Mouse (Mus musculus): ENCODE measurements at regions not wholly inside any gene's neighbourhood (a gene's known extent, or its start where the extent isn't known, plus 50 kb on each side); places are given as distances from the start of the nearest gene placed in this dataset.
A peak's percentile ranks its signal among the peaks of the same experiment; 100 is the strongest.

DNA sequence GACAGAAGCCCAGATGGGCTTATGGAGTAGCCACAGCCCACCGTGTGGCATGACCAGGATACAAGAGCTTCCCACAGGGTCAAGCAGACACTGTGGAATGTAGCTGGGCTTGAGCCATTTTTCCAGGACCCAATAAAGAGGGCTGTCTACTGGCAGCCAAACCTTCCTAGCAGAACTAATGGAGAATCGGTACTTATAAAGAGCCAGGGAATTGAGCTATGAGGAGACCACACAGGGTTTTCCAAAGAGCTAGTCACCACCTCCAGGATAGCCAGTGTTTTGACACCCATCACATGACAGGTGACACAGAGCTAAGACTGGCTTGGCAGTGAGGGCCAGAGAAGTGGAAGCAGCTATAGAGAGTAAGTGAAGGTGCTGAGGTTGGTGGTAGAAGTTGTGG is 149.9 kb downstream of the Map2k4 start:
- peaks cover 45% of the 10 kb centered on the region for H3K4me1 ChIP-seq
- WGBS: 84% methylated on average over 2 of the region's 2 CpGs

DNA sequence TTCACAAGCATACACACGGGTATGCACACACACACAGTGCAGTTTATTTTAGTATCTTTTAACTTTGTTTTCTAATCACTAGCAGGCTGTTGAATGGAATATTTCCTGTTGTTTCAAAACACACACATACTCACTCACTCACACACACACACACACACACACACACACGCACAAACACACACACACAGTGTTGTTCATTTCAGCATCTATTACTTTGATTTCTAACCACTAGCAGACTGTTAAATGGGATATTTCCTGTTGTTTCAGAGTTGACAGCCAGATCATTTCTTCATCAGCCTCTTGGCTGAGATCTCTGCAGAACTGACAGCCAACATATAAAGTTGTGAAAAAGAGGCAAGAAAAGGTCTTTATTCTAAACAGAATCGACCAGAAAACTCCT is 150.9 kb downstream of the Map2k4 start:
- no peaks in the 10 kb centered on the region for H3K9me3 ChIP-seq
- H3K4me3 ChIP-seq: no peak overlapping the region
- peaks cover 40% of the 10 kb centered on the region for H3K4me1 ChIP-seq
- WGBS: 74% methylated on average over 3 of the region's 3 CpGs
- peak overlapping the region; percentile 67; the same call in 1 of the 2 replicates for H3K27ac ChIP-seq
- no peaks in the 10 kb centered on the region for H3K27me3 ChIP-seq (ENCODE audit: insufficient read depth, poor library complexity, severe bottlenecking)
- no peaks in the 10 kb centered on the region for H3K36me3 ChIP-seq
- DNase-seq (ENCODE audit: low spot score): no peak

More for the DNA sequence above, 149.9 kb downstream of the Map2k4 start:
- Histone ChIP-seq H3K36me3 (no peaks in the 10 kb centered on the region), H3K4me3 (no peak overlapping the region), H3K27ac (peak overlapping the region; percentile 67), H3K27me3 (ENCODE audit: insufficient read depth, poor library complexity, severe bottlenecking) (no peaks in the 10 kb centered on the region), H3K9me3 (no peaks in the 10 kb centered on the region)
- DNase-seq (ENCODE audit: low spot score): no peak

DNA sequence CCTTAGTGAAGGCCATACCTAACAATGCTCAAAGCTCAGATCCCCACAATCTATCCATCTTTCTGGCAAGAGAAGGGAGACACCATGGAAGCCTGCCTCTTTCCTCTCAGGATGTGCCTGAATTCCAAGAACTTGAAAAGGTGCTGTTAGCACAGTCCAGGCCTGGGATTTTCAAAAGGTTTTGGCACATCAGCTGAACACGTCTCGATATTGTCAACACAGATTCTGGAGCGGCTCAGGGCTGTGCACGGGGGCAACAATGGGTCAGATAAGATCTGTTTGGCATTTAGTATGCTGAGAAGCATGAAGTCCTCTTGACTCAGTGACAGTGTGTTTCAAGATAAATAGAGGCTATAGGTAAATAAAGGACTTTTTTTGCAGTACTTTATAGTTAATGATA is 152.8 kb downstream of the Map2k4 start:
- H3K4me1 ChIP-seq: peaks cover 35% of the 10 kb centered on the region
- peak overlapping the region; percentile 39 for H3K27ac ChIP-seq
- H3K36me3 ChIP-seq: no peaks in the 10 kb centered on the region
- no peaks in the 10 kb centered on the region for H3K9me3 ChIP-seq
- no peak for DNase-seq (ENCODE audit: low spot score)
- H3K4me3 ChIP-seq: no peak overlapping the region
- WGBS: 25% methylated on average over 4 of the region's 4 CpGs
- H3K27me3 ChIP-seq (ENCODE audit: insufficient read depth, poor library complexity, severe bottlenecking): no peaks in the 10 kb centered on the region

DNA sequence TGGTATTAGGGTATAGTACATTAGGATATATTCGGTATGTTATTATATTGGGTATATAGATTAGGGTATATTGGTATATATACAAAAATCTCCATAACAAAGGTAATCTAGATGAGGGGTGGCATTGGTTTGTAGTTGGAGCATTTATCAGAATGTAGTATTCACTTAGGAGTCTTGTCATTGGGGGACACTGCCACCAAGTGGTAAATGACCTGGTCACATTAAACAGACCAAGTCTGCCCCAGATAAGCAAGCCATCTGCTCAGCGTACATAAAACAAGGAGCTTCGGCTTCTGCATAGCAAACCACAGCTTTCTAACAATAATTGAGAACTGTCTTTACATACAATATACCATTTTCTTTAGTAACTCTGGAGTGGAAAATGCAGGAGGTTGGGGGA is 156.9 kb downstream of the Map2k4 start:
- no peak for DNase-seq (ENCODE audit: low spot score)
- WGBS: 53% methylated on average over 3 of the region's 3 CpGs
- H3K9me3 ChIP-seq: no peaks in the 10 kb centered on the region

DNA sequence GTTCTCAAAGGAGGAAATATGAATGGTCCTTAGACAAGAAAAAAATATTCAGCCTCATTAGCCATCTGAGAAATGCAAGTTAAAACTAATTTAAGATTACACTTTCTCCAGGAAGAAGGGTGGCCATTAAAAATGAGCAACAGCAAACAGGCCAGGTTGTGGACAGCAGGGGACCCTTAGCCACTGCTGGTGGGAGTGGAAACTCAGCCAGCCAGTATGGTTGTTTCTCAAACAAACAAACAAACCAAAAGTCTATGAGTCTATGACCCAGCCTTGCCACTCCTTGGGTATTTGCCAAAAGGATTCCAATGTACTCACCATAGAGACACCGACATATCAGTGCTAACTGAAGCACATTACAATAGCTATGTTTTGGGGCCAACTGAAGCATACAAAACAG is 157.7 kb downstream of the Map2k4 start:
- H3K4me3 ChIP-seq: no peak overlapping the region
- 93% methylated on average over 1 of the region's 1 CpGs for WGBS

More for the DNA sequence above, 156.9 kb downstream of the Map2k4 start:
- peak overlapping the region; percentile 56 for H3K27ac ChIP-seq
- no peaks in the 10 kb centered on the region for H3K36me3 ChIP-seq
- H3K4me3 ChIP-seq: no peak overlapping the region
- H3K27me3 ChIP-seq (ENCODE audit: insufficient read depth, poor library complexity, severe bottlenecking): no peaks in the 10 kb centered on the region
- peaks cover 21% of the 10 kb centered on the region for H3K4me1 ChIP-seq

DNA sequence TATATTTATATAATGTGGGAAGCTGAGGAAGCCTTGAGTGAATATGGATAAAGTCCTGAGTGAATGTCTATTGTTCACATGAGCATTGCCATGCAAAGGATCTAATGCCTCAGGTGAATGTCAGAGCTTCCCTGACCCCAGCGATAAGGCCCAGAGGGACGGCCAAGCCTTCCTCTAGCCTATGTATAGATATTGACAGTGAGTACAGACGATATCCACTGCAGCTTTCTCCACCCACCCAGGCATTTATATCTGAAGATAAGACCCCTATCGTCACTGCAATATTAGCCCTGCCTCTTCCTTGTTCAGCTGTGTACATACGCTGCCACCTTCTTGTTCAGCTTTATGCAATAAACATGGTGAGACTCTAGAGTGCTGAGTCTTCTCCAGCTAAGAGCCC is 158.8 kb downstream of the Map2k4 start:
- H3K4me1 ChIP-seq: 0 out of 2 replicates have a peak, but pooled peaks cover 7% of the 10 kb centered on the region
- no peak for DNase-seq (ENCODE audit: low spot score)
- H3K4me3 ChIP-seq: no peak overlapping the region
- H3K9me3 ChIP-seq: no peaks in the 10 kb centered on the region
- no peaks in the 10 kb centered on the region for H3K27me3 ChIP-seq (ENCODE audit: insufficient read depth, poor library complexity, severe bottlenecking)
- 75% methylated on average over 5 of the region's 5 CpGs for WGBS
- no peak overlapping the region for H3K27ac ChIP-seq
- H3K36me3 ChIP-seq: no peaks in the 10 kb centered on the region

More for the DNA sequence above, 157.7 kb downstream of the Map2k4 start:
- no peaks in the 10 kb centered on the region for H3K9me3 ChIP-seq
- H3K27me3 ChIP-seq (ENCODE audit: insufficient read depth, poor library complexity, severe bottlenecking): no peaks in the 10 kb centered on the region
- peaks cover 15% of the 10 kb centered on the region for H3K4me1 ChIP-seq
- H3K27ac ChIP-seq: no peak overlapping the region
- DNase-seq (ENCODE audit: low spot score): no peak
- H3K36me3 ChIP-seq: no peaks in the 10 kb centered on the region

DNA sequence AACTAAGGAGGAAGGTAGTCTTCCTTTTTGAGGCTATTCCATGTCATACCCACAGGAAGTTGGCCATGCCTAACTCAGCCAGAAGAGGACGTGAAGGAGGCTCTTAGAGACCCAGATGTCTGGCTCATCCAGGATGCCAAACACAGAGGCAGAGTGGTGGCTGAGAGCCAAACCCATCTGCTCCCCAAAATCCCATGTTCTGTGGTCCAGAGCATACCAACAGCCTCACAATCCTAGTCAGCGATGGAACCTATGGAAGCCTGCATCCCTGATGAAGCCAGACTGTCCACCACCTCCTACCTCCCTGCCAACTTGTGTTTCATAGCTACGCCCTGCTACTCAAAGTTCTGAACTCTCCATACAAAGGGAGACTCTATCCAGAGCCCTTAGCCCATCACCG is 169.1 kb downstream of the Map2k4 start:
- Histone ChIP-seq H3K36me3 (no peaks in the 10 kb centered on the region), H3K4me1 (no peaks in the 10 kb centered on the region), H3K27ac (no peak overlapping the region), H3K4me3 (no peak overlapping the region), H3K27me3 (ENCODE audit: insufficient read depth, poor library complexity, severe bottlenecking) (no peaks in the 10 kb centered on the region), H3K9me3 (no peaks in the 10 kb centered on the region)
- 86% methylated on average over 4 of the region's 4 CpGs for WGBS
- peak; percentile 57 for DNase-seq (ENCODE audit: low spot score)

DNA sequence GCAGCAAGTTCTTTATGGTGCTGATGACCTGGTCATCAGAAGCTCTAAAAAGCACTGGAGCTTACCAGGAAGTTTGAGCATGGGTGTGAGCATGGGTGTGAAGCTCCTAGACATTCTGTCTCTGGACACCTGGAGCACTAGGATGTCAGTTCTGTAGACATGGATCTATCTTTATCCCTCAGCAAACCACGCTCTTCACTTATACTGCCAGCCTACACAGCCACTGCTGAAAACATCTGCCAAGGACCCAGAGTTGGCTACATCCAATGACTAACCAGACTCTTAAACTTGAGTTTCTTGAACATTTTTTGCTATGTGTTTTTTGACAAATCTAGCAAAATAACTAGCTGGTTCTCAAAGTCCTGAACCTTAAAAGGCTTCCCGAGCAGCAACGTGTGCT is 177.6 kb downstream of the Map2k4 start:
- Histone ChIP-seq H3K27ac (no peak overlapping the region), H3K9me3 (no peaks in the 10 kb centered on the region), H3K36me3 (no peaks in the 10 kb centered on the region), H3K4me3 (no peak overlapping the region), H3K4me1 (no peaks in the 10 kb centered on the region), H3K27me3 (ENCODE audit: insufficient read depth, poor library complexity, severe bottlenecking) (no peaks in the 10 kb centered on the region)
- 88% methylated on average over 3 of the region's 3 CpGs for WGBS
- DNase-seq (ENCODE audit: low spot score): no peak

DNA sequence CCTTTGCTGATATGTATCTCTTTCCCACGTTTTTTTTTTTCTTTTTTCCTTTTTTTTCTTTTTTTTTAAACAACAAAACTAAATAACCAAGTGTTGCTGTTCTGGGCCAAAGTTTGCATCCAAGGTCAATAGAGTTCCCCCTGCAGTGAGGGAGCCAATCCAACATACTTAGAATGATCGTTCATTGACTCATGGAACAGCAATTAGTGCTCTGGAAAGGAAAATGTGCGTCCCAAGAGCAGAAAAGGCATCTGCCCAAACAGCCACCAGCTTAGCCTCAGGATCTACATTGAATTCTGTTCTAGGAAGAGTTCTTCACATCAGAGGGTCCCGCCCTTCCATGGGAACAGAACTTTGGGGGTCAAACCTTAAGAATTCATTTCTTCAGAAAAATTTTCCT is 179.0 kb downstream of the Map2k4 start:
- WGBS: 68% methylated on average over 4 of the region's 4 CpGs
- Histone ChIP-seq H3K36me3 (no peaks in the 10 kb centered on the region), H3K27ac (no peak overlapping the region), H3K4me3 (no peak overlapping the region), H3K4me1 (no peaks in the 10 kb centered on the region), H3K27me3 (ENCODE audit: insufficient read depth, poor library complexity, severe bottlenecking) (no peaks in the 10 kb centered on the region), H3K9me3 (no peaks in the 10 kb centered on the region)
- no peak for DNase-seq (ENCODE audit: low spot score)

DNA sequence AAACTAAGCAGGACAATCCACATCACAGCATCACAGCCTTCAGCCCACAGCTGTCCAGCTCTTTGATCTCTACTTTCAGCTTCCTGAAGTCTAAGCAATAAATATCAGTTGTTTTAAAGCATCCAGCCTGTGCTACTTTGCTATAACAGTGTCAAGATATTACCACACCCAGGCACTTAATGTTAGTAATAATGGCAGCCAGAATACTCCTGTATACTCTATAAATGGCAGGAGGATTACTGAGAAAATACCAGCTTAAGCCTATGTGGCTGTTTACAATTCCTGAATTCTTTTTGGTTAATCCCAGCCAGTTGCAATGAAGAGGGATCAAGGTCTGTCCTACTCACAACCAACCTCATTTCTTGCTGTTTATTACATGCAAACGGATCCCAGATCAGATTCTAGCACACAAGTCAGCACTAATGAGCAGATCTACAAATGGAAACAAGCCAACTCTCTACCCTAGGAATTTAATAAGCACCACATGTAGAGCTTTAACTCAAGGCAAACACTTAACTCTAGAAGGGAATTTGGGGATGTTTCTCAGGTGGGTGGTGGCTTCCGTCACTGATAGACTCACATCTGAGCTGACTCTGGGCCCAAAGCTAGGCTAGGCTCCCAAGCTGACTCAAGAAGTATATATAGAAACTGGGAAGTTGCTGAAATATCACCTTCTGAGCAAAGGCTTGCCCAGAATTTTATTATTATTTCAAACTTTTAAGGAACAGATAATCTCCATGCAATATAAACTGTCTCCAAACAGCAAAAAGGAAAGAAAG is 190.6 kb downstream of the Map2k4 start:
- no peak overlapping the region for H3K27ac ChIP-seq
- 77% methylated on average over 2 of the region's 2 CpGs for WGBS

DNA sequence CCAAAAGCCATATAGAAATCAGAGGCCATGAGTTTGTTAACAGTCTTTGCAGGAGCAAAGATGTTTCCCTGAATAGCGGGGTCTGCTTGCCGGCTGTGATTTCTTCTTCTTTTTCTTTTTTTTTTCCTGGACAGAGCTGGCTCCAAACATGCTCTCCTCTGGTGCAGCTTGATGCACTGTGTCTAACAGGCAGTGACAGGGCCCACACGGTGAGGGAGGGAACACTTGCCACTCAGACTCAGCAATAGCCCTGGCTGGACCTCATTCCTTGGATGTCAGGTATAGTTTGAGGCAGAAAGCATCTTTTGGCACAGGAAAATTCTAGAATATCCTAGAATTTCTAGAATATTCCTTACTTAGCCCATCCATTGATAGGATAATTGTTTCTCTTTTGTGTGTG is 199.6 kb downstream of the Map2k4 start:
- no peak for DNase-seq (ENCODE audit: low spot score)
- WGBS: 73% methylated on average over 3 of the region's 3 CpGs
- Histone ChIP-seq H3K27ac (no peak overlapping the region), H3K36me3 (no peaks in the 10 kb centered on the region), H3K9me3 (no peaks in the 10 kb centered on the region), H3K27me3 (ENCODE audit: insufficient read depth, poor library complexity, severe bottlenecking) (no peaks in the 10 kb centered on the region), H3K4me3 (no peak overlapping the region), H3K4me1 (no peaks in the 10 kb centered on the region)

More for the DNA sequence above, 190.6 kb downstream of the Map2k4 start:
- no peak overlapping the region for H3K4me3 ChIP-seq
- no peaks in the 10 kb centered on the region for H3K36me3 ChIP-seq
- no peaks in the 10 kb centered on the region for H3K4me1 ChIP-seq
- no peaks in the 10 kb centered on the region for H3K9me3 ChIP-seq
- no peaks in the 10 kb centered on the region for H3K27me3 ChIP-seq (ENCODE audit: insufficient read depth, poor library complexity, severe bottlenecking)
- no peak for DNase-seq (ENCODE audit: low spot score)

DNA sequence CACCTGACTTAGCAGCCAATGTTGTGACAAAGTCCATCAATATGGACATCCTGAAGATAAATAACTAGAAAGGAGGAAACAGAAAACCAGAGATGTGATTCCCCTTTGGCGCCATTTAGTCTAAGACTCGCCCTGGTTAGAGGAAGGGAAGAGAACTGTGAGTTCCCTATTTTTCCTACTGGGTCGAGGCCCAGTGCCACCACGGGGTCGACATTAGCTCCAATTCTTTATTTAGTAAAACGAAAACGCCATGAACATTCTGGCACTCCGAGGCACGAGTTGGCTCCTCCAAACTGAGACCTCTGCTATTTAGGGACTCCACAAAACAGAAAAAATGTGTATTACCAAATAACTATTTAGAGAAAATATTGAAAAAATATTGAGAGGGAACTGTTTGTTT is 220.3 kb downstream of the Map2k4 start:
- Histone ChIP-seq H3K27ac (no peak overlapping the region), H3K36me3 (no peaks in the 10 kb centered on the region), H3K4me3 (no peak overlapping the region), H3K9me3 (no peaks in the 10 kb centered on the region), H3K4me1 (no peaks in the 10 kb centered on the region), H3K27me3 (ENCODE audit: insufficient read depth, poor library complexity, severe bottlenecking) (no peaks in the 10 kb centered on the region)
- WGBS: 89% methylated on average over 9 of the region's 9 CpGs
- no peak for DNase-seq (ENCODE audit: low spot score)

DNA sequence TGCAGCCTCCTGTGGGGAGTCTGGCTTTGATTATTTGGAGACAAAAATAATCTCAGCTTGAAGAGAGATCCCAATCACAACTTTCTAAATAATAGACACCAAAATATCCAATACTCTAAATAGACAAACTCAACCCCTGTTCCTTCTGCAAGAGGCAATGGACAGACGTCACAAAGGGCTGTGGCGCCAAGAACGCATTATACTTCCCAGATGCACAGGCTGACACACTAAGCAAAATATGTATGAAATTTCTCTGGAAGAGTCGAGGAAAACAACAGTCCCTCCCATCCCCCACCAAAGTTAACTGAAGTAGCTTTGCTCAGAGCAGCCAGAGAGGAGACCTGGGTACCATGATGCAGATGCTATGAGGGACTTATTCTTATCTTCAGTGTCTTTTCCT is 229.9 kb downstream of the Map2k4 start:
- Histone ChIP-seq H3K36me3 (no peaks in the 10 kb centered on the region), H3K4me3 (no peak overlapping the region), H3K27ac (no peak overlapping the region), H3K4me1 (peaks cover 9% of the 10 kb centered on the region), H3K9me3 (no peaks in the 10 kb centered on the region), H3K27me3 (ENCODE audit: insufficient read depth, poor library complexity, severe bottlenecking) (no peaks in the 10 kb centered on the region)
- WGBS: 79% methylated on average over 4 of the region's 4 CpGs
- no peak for DNase-seq (ENCODE audit: low spot score)

DNA sequence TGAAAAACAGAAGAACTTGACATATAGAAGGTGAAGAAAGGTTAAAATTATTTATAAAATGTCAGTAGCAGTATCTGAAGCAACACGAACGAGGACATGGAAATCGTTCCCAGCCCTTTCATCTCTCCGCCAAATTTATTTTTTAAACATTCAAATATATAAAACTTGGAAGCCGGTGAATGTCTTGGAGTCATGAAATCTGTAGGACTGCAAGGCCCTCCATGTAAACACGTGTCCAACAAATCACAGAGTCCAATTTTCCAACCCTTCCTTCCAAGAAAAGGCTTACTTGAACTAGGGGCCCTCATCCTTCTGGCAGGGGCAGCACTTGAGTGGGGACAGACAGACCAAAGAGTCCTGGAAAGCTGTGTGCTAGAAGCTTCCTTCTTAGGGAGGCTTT is 237.0 kb downstream of the Map2k4 start:
- Histone ChIP-seq H3K9me3 (no peaks in the 10 kb centered on the region), H3K36me3 (no peaks in the 10 kb centered on the region), H3K27ac (no peak overlapping the region), H3K27me3 (ENCODE audit: insufficient read depth, poor library complexity, severe bottlenecking) (no peaks in the 10 kb centered on the region), H3K4me3 (no peak overlapping the region), H3K4me1 (peaks cover 10% of the 10 kb centered on the region)
- DNase-seq (ENCODE audit: low spot score): no peak
- 85% methylated on average over 6 of the region's 6 CpGs for WGBS

Data from heart, embryonic 10.5 days (tissue).